Mouse (Mus musculus) thymus, postnatal 36 days (tissue): Measurements from ENCODE around the gene Lemd2.
A peak's percentile ranks its signal among the peaks of the same experiment; 100 is the strongest.
"Not testable (repeated sequence)": the region's sequence is repeated elsewhere in the genome, so short reads cannot be mapped to it uniquely, and the experiment has no call there.

Experiments used
- DNase-seq, 2 experiments: peaks; one replicate each; pipeline ENCODE4 v3.0.0; 2022; ENCODE audit warnings: mixed read lengths in 2 of 2

Gene Lemd2

DNA sequence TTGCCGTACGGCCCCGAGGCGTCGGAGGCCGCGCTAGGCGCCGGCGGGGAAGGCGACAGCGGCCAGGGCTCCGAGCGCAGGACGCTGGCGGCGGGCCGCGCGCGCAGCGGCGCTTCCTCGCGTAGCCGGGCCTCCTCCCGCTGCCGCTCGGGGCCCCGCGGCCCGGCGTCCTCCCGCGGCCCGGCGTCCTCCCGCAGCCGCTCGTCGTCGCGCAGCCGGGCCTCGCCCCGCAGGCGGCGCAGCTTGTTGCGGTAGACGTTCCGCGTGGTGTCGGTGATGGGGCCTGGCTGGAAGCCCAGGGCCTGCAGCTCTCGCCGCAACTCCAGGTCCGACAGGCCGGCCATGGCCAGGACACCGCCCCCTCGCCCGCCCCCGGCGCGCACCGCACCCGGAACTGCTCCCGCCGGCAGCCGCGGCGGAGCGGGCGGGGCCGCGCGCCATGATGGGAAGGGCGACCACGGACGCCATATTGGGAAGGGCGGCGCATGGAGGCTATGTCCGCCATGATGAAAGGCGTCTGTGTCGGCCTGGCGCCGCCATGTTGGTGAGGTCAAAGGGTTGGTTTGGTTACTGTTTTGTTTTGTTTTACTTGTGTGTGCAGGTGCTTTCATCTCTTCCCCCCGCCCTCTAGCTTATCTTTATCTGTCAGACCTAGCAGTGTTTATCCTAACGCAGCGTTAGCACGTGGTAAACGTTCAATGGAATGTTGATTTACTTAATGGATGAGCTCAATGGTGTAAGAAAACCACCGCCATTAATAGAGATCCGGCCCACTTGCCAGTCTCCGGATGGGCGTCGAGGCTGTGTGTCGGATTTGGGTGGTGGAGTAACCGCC lies at the start of gene Lemd2:
Gene Lemd2, minus strand, starts transcription at position 395 of the 835 bp plus-strand sequence.
- DNase-seq, result peak; percentile 96 to 97

GRCm38 (mm10) chr17:27251150-27251549 lies 46.9 kb upstream of the Lemd2 start:
- no peak for DNase-seq

GRCm38 (mm10) chr17:27250461-27250860 lies 46.2 kb upstream of the Lemd2 start:
- DNase-seq, result no peak

DNA sequence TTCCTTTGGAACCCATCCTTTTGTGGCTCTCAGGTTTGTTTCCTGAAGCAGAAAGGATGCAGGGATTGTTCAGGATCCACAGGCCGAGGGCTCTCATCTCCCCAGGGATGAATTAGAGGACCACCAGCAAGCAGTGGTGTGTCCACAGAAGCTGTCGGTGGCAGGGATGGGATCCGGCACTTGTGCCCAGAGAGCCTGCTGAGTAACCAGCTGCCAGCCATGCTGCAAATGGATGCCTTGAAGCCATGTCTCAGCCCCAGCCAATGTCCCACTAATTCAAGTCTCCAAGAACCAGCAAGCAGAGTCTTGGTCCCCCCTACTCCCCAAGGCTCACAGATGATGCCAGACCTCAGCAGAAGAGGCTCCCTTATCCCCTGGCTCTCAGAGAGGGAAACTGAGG lies 44.8 kb upstream of the Lemd2 start:
- DNase-seq, result no peak

GRCm38 (mm10) chr17:27247680-27248386 lies 43.6 kb upstream of the Lemd2 start:
- no peak for DNase-seq

DNA sequence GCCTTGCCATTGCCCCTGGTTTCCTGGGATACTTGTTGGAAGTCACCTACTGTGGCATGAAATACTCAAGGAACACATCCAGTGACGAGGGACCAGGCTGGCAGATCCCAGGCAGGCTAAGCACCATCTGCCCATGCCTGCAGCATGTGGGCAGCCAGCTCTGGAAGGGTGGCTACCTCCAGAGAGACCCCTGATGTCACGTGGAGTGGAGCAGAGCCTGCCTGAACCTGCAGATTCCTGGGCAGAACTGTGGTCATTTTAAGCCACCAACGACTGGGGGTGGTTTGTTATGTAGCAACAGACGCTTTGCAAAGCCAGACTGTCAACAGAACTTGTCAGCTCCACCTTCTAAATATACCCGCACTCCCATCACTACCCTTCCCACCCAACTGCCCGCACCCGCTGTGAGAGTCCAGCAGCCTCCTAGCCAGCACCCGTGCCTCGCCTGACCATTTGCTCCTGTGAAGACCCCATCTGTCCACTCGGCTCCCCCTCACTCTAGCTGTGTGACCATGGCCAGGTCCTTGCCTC lies 41.6 kb upstream of the Lemd2 start:
- no peak for DNase-seq

- no peak for DNase-seq
Observed at GRCm38 (mm10) chr17:27244912-27245311, 40.6 kb upstream of the Lemd2 start.

GRCm38 (mm10) chr17:27242194-27243189 lies 38.2 kb upstream of the Lemd2 start:
- no peak for DNase-seq

GRCm38 (mm10) chr17:27240556-27241457 lies 36.5 kb upstream of the Lemd2 start:
- DNase-seq, result no peak

- no peak for DNase-seq
Observed at GRCm38 (mm10) chr17:27239941-27240340, 35.7 kb upstream of the Lemd2 start.

DNA sequence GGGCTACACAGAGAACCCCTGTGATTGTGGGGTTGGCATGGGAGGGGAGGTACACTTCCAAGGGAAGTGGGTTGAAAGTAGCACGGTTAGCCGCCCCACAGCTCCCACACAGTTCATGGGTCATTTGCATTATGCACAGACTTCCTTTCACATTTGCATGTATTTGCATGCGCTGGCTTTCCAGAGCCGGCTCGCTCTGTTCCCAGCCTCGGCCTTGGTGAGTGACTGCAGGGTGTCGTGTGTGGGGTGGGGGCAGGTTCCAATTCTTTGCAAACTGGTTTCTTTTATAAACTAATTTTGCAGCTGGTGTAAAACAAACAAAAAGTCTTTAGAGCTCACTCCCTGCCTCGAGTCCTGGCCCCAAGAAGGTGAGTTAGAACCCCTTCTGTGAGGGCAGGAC lies 34.4 kb upstream of the Lemd2 start:
- no peak for DNase-seq

- DNase-seq, result no peak
Observed at GRCm38 (mm10) chr17:27237731-27238130, 33.5 kb upstream of the Lemd2 start.

DNA sequence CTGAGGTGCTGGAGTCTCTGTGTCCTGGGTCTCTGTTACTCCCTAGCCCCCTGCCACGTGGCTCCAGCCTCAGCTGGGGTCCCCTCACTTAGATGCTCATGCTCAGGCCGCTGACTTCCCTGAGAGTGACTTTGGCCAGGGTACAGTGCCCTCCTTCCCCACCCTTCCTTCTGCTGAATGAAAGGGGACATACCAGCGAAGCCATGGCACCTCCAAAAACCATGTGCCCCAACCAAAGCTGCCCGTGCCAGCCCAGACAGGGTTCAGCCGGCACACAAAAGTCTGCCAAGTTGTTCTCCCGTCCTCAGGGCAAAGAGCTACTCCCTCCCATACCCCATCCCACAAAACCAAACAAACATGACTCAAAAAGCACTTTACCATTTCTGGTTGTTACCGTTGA lies 29.0 kb upstream of the Lemd2 start:
- no peak for DNase-seq

DNA sequence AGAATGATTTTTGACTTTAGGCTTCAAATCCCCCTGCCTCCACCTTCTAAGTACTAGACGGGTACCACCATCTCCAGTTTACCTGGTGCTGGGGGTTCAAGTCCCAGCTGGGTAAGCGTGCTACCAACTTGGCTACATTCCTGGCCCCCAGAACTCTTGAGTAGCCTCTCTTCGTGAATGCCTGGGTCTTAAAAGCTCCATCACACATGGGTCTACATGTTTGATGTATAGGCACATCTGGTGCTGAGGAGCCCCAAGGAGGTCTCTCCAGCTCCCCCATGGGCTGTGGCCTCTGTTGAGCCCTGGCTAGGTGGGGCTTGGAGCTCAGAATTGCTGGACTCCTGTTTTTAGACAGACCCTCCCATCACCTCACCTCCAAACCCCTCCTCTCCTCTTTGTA lies 27.9 kb upstream of the Lemd2 start:
- no peak for DNase-seq

DNA sequence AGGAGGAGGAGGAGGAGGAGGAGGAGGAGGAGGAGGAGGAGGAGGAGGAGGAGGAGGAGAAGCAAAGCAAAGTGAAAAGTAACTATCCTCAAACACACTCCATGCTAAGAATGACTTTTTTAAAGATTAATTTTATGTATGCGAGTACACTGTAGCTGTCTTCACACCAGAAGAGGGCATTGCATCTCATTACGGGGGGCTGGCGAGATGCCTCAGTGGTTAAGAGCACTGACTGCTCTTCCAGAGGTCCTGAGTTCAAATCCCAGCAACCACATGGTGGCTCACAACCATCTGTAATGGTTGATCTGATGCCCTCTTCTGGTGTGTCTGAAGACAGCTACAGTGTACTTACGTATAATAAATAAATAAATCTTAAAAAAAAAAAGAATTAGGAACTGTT lies 27.3 kb upstream of the Lemd2 start:
- not testable (repeated sequence) for DNase-seq

DNA sequence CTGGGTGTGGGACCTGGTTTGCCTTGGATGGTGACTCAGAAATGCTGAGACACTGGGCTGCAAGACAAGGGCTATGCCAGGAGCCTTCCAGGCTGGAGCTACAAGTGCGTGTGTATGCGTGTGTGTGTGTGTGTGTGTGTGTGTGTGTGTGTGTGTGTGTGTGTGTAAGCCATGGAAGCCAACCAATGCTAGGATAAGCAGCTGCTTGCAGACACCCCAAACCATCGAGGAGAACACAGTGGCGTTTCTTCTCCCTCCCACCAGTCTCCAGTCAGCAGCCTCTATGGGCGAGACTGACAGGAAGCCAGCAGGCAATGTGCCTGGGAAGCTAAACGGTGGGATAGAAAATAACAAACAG lies 26.9 kb upstream of the Lemd2 start:
- no peak for DNase-seq

DNA sequence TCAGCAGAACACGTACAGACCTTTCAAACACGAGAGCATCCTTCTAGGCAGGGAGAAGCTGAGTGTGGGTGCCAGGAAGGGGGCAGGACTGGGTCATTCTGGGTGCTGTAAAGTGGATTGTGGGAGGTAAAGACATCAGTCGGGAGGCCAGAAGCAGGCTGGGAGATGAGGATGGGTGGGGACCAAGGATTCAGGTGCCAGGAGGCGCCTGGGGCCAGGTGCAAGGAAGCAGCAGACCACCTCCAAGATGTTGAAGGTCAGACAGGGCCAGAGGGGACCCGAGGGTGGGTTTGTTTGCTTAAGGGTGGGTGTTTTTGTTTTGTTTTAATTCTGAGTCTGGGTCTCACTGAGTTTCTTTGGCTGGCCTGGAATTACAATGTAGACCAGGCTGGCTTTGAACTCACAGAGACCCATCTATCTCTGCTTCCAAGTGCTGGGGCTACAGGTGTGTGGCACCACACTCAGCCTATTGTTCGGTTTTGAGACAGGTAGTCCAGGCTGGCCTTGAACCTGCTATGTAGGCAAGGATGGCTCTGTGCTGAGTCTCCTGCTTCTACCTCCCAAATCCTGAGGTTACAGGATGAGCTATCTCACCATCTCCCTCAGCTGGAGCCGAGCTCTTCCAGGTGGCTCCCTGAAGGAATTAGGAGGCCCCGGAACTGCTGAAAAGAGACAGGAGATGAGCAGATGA lies 26.3 kb upstream of the Lemd2 start:
- DNase-seq, result no peak

GRCm38 (mm10) chr17:27229710-27230454 lies 25.6 kb upstream of the Lemd2 start:
- DNase-seq, result no peak

DNA sequence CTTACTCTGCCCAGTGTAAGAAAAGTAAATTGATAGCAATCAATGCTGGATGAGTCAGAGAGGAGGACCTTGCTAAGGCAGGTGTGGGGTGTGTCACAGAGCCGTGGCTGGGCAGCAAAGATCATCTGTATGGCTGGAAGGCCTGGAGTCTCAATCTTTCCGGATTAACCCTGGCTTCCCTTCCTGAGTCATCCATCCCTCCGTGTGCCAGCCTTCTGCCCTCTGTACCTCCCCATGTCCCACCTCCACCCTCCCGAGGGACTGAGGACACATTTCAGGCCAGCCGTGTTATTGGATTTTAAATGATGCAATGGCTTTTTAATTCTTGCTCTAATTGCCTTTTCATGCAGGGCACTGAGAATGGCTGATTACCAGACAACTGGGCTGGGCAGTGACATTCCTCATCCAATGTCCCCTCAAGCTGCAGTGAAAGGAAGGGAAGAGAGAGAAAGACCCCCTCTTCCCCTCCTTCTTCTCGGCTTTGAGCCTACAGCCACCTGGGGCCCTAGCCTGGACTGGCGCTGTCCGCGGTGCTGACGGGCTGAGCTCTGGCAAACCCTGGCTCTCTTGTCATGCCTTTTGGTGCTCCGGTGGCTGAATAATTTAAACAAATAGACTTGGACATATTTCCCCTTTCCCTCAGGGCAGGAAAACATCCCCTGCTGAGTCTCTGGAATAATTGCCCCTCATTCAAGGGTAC lies 24.1 kb upstream of the Lemd2 start:
- DNase-seq, result peak; percentile 52 to 63

DNA sequence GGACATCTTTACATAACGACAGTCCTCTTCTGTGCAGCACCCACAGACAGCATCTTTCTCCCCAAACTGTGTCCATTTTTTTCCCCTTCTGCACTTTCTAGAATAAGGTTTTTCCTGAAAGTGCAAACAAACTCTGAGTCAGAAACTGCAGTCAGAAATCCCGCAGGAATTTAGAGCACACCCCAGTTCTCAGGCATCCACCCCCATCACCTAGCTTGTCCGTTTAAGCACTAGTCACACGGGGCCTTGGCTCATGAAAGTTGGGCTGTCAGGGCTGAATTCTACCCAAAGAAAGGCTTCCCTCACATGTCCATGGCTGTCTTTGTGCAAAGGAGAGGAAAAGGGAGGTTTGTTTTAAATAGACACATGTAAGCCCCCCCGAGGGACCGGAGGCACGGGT lies 23.0 kb upstream of the Lemd2 start:
- no peak for DNase-seq
